Mouse (Mus musculus) limb, embryonic 14.5 days (tissue): ENCODE results near the gene Jak2. TPM values are rescaled to one million over a fixed set of nuclear protein-coding genes. Genes with fewer than 3 reads are reported as not detected.
A peak's percentile ranks its signal among the peaks of the same experiment; 100 is the strongest.

Experiments
- ATAC-seq: fragments of 200-750 bp; cut with Nextera tagmentation; 2 replicates; pipeline ENCODE4 v1.8.0; 2017; ENCODE audit warnings: low read depth, moderate number of reproducible peaks, moderate TSS enrichment; ENCODE audit not compliant: low FRiP score
- DNase-seq: peaks from one replicate; pipeline ENCODE4 v3.0.0-alpha.2; 2015; ENCODE audit warnings: low spot score
- H3K27ac ChIP-seq: fragments of 300-500 bp; sonication (generic); replicated peaks from 2 replicates; pipeline ENCODE4 v1.5.1; 2014; ENCODE audit warnings: low read depth, mild to moderate bottlenecking, low read length, moderate library complexity, mixed read lengths
- H3K27me3 ChIP-seq: fragments of 300-500 bp; sonication (generic); 2 replicates; pipeline ENCODE4 v1.6.1; 2014; ENCODE audit warnings: low read length, mixed read lengths; ENCODE audit not compliant: control insufficient read depth, insufficient read depth
- H3K36me3 ChIP-seq: fragments of 300-500 bp; sonication (generic); 2 replicates; pipeline ENCODE4 v1.6.1; 2014; ENCODE audit warnings: mild to moderate bottlenecking, low read length, moderate library complexity, mixed read lengths; ENCODE audit not compliant: control insufficient read depth, insufficient read depth
- H3K4me1 ChIP-seq: fragments of 300-500 bp; sonication (generic); 2 replicates; pipeline ENCODE4 v1.6.1; 2014; ENCODE audit warnings: antibody characterized with exemption, low read length, mixed read lengths; ENCODE audit not compliant: control insufficient read depth, insufficient read depth
- H3K4me2 ChIP-seq: fragments of 300-500 bp; sonication (generic); replicated peaks from 2 replicates; pipeline ENCODE4 v1.6.1; 2014; ENCODE audit warnings: low read depth, mild to moderate bottlenecking, low read length, moderate library complexity; ENCODE audit not compliant: severe bottlenecking
- H3K4me3 ChIP-seq: fragments of 300-500 bp; sonication (generic); replicated peaks from 2 replicates; pipeline ENCODE4 v1.5.1; 2014; ENCODE audit warnings: low read length
- H3K9ac ChIP-seq: fragments of 300-500 bp; sonication (generic); 2 replicates; pipeline ENCODE4 v1.6.1; 2014; ENCODE audit warnings: mild to moderate bottlenecking, low read depth, low read length, moderate library complexity; ENCODE audit not compliant: severe bottlenecking
- H3K9me3 ChIP-seq: fragments of 300-500 bp; sonication (generic); 2 replicates; pipeline ENCODE4 v1.6.1; 2016; ENCODE audit warnings: low read length; ENCODE audit not compliant: control insufficient read depth
- POLR2A ChIP-seq: fragments of 200-500 bp; IDR thresholded peaks from 2 replicates; pipeline ENCODE4 v1.8.0; 2012; ENCODE audit warnings: inconsistent platforms, mild to moderate bottlenecking, moderate library complexity, borderline replicate concordance; ENCODE audit not compliant: insufficient read depth, insufficient read length; ENCODE audit errors: extremely low read depth
- WGBS: fragments of 180-500 bp; shearing (Covaris S2); extraction: QIAGEN DNeasy Blood & Tissue Kit; methylation state at CpG from one replicate; pipeline ENCODE4 v1.1.7; 2014; 5-methylcytosine and 5-hydroxymethylcytosine counted together
- polyA plus RNA-seq, 2 experiments: library from polyadenylated mRNA; depleted of rRNA in 1 of 2; stranded (reverse) in 1 of 2; unstranded in 1 of 2; fragments of >200 nt; fragmentation: Nextera tagmentation in 1 of 2; extraction: Ambion mirVana in 1 of 2; gene quantifications; 2 replicates each; pipeline versions ENCODE4 v1.2.1 to v1.2.3; 2012 to 2014

Jak2 gene
- polyA plus RNA-seq, 2 experiments, result 15.2 to 15.7 TPM

DNA sequence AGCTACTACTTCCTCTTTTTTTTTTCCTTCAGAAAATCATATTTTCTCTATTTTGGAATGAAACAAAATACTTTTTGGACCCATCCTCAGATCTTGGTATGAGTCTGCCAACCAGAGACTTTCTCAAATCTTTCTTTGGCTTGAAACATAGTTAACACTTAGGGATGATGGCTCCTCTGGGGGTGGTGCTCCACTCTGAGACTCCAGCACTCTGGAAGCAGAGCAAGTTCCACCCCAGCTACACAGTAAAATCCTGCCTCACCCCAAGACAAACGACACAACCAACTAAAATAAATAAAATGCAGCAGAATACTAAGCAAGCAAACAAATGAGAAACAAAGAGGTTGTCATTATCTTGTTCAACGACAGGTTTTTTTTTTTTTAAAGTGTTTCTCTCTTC lies 11.0 kb upstream of the Jak2 start:
- no peak for TF ChIP-seq POLR2A
- H3K9ac ChIP-seq, result no peak overlapping the region
- H3K4me2 ChIP-seq, result no peak overlapping the region
- no peak overlapping the region for H3K4me3 ChIP-seq
- H3K36me3 ChIP-seq, result no peaks in the 10 kb centered on the region
- H3K27me3 ChIP-seq, result no peaks in the 10 kb centered on the region
- no peak for DNase-seq
- peaks cover 6% of the 10 kb centered on the region for H3K4me1 ChIP-seq
- H3K9me3 ChIP-seq, result no peaks in the 10 kb centered on the region
- no peak for ATAC-seq
- H3K27ac ChIP-seq, result no peak overlapping the region
- 75% methylated on average over 2 of the region's 2 CpGs for WGBS

DNA sequence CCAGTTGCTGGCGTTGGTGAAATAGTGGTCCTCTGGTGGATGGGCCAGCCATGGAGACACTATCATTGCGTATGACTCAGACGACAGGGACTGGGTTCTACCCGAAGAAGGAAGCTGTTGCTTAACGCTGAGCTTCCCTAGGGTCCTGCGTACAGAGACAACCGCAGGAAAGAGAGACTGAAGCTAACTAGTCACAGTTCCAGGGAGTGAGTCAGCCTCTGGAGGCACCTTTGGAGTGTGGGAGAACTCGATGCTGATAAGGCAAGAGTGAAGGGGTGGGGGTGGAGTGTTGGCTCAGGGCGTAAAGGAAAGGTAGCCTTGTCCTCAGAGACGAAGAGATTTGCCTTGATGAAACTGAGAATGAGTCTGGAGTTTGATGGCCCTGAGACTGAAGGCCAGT lies 10.0 kb upstream of the Jak2 start:
- Histone ChIP-seq H3K4me1 (peaks cover 6% of the 10 kb centered on the region), H3K27me3 (no peaks in the 10 kb centered on the region), H3K9me3 (no peaks in the 10 kb centered on the region), H3K27ac (no peak overlapping the region), H3K4me2 (no peak overlapping the region), H3K4me3 (no peak overlapping the region), H3K9ac (no peak overlapping the region), H3K36me3 (no peaks in the 10 kb centered on the region)
- DNase-seq (no peak), ATAC-seq (no peak)
- WGBS, result 80% methylated on average over 10 of the region's 10 CpGs
- no peak for TF ChIP-seq POLR2A

DNA sequence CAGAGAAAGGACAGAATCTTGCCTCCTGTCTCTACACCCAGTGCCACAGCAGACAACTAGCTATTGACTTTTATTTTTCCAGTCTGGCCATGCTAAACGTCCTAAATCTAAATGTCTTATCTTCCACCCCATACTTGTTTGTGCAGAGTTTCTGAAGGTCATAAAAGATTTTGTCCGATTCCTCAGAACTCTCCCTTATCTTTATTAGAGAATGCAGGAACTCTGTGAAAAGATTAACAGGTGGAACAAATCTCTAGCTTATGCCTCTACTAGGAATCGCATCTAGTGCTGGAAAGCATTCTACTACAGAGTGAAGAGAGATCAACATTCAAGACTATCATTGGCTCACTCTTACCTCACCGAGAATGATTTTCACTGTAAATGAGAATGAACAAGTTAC lies 1.7 kb upstream of the Jak2 start:
- no peak for DNase-seq
- Histone ChIP-seq H3K4me2 (peak overlapping the region; percentile 55), H3K9me3 (no peaks in the 10 kb centered on the region), H3K27ac (no peak overlapping the region), H3K36me3 (0 out of 2 replicates have a peak, but pooled peaks cover 3% of the 10 kb centered on the region), H3K27me3 (no peaks in the 10 kb centered on the region), H3K4me3 (peak overlapping the region; percentile 95), H3K9ac (0 out of 2 replicates have a peak overlapping the region, but pooled peaks have one; percentile 96), H3K4me1 (peaks cover 18% of the 10 kb centered on the region)
- 61% methylated on average over 4 of the region's 4 CpGs for WGBS
- TF ChIP-seq POLR2A, result no peak
- ATAC-seq, result no peak

GRCm38 (mm10) chr19:29251958-29252801 lies 552 bp downstream of the Jak2 start:
- Histone ChIP-seq H3K4me3 (peak overlapping the region; percentile 95), H3K4me1 (peaks cover 18% of the 10 kb centered on the region), H3K9me3 (no peaks in the 10 kb centered on the region), H3K27ac (peak overlapping the region; percentile 94), H3K36me3 (0 out of 2 replicates have a peak, but pooled peaks cover 3% of the 10 kb centered on the region), H3K4me2 (peak overlapping the region; percentile 55), H3K9ac (peak overlapping the region; percentile 96), H3K27me3 (no peaks in the 10 kb centered on the region)
- no peak for TF ChIP-seq POLR2A
- WGBS, result 2% methylated on average over 24 of the region's 44 CpGs
- peak; percentile 64 for DNase-seq
- peak; percentile 34 for ATAC-seq

DNA sequence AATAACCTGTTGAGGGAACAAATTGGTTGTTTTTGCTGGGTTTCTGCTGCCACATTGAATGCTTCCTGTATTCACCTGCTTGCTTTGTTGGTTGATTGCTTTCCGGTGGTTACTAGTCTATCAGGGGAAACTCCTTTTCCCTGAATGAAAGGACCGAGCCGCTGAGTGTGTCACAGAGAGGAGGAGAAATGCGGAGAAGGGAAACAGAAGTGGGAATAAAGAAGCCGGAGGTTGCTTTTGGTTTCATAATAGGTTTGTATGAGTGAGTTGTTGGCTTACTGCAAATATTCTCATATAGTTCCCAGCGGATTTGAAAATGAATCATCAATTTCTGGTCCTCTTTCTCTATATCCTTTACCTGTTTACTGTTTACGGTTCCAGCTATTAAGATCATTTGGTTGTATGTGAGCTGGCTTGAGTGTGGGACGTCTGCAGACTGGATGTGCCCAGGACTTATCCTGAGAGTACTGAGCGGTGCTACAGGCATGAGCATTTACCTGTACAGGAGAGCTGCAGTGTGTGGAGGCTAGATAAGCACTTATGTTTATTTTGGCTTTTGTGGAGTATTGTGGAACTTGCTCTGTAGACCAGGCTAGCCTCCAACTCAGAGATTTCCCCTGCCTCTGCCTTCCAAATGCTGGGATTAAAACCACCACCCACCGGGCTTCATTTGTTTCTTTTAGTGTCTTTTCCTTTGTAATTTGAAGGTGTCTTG lies 1.4 kb downstream of the Jak2 start:
- DNase-seq (no peak), ATAC-seq (no peak)
- WGBS, result 28% methylated on average over 10 of the region's 10 CpGs
- no peak overlapping the region for H3K27ac ChIP-seq
- peaks cover 18% of the 10 kb centered on the region for H3K4me1 ChIP-seq
- peak overlapping the region; percentile 55 for H3K4me2 ChIP-seq
- no peaks in the 10 kb centered on the region for H3K9me3 ChIP-seq
- TF ChIP-seq POLR2A, result no peak
- H3K27me3 ChIP-seq, result no peaks in the 10 kb centered on the region
- 0 out of 2 replicates have a peak, but pooled peaks cover 3% of the 10 kb centered on the region for H3K36me3 ChIP-seq
- H3K4me3 ChIP-seq, result peak overlapping the region; percentile 95
- peak overlapping the region; percentile 96 for H3K9ac ChIP-seq
